Mouse (Mus musculus): ENCODE results near the gene Gm3854. TPM values are rescaled to one million over a fixed set of nuclear protein-coding genes. Genes with fewer than 3 reads are reported as not detected.

Gene Gm3854
- 1.7 TPM for polyA plus RNA-seq (2014; fragmentation: Illumina TruSeq; extraction: RNeasy Lipid Tissue Mini Kit (QIAGEN cat#74804))

GRCm38 (mm10) chr7:6343501-6344071, at the start of gene Gm3854:
Gene Gm3854, plus strand, starts transcription at chr7:6343759.

DNA sequence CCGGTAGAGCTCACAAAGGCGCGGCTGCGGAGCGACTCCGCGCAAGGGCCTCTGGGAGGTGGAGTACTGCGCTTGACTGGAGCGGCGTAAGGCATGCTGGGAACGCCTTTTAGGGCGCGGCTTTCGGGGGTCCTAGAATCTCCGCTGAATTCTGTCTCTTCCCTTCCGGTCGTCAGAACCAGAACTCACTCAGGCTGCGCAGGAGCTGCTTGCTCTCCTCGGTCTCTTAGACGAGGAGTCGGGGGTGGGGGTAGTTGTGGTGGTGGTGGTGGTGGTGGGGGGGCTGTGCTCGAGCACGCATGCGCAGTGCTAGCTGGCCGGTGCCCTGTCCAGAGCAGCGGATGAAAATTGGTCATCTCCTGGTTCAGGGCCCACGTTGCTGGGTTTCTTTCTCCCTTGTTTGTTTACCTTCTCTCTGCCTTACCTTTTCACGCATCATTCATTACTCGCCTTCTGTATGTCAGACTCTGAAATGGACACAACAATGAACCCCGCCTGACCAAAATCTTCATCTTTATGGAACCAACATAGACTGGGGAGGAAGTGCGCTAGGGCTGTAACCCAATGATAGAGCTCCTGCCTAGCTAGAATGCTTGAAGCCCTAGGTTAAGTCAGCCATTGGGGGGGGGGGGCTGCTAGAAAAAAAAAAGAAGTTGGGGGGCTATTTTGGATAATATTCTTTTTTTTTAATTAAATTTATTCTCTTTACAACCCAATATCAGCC, 12.2 kb upstream of the Gm3854 start, which contains the start of gene Zfp583:
Zfp583 (minus strand) TSS at position 53 of the 724 bp plus-strand sequence.

GRCm38 (mm10) chr7:6363047-6363488, 19.5 kb downstream of the Gm3854 start, which contains the start of gene Zfp78:
Gene Zfp78, plus strand, starts transcription at chr7:6363280.

GRCm38 (mm10) chr7:6383044-6383455, 39.5 kb downstream of the Gm3854 start, which contains the start of gene Zfp28:
Gene Zfp28, plus strand, starts transcription at chr7:6383295.

GRCm38 (mm10) chr7:6397996-6398975, 54.7 kb downstream of the Gm3854 start, which contains the start of gene Smim17:
Gene Smim17, plus strand, starts transcription at chr7:6398715.

Other genes starting within 250 kb of the Gm3854 start
- gene Zfp787, start 187.8 kb upstream of the Gm3854 start, polyA plus RNA-seq (2014; fragmentation: Illumina TruSeq; extraction: RNeasy Lipid Tissue Mini Kit (QIAGEN cat#74804)): 7.2 TPM
- gene Zfp444, start 171.5 kb upstream of the Gm3854 start, polyA plus RNA-seq (2014; fragmentation: Illumina TruSeq; extraction: RNeasy Lipid Tissue Mini Kit (QIAGEN cat#74804)): 7.1 TPM
- not detected for gene Galp, start 146.7 kb upstream of the Gm3854 start, polyA plus RNA-seq (2014; fragmentation: Illumina TruSeq; extraction: RNeasy Lipid Tissue Mini Kit (QIAGEN cat#74804))
- gene Zscan5b, start 121.5 kb upstream of the Gm3854 start, polyA plus RNA-seq (2014; fragmentation: Illumina TruSeq; extraction: RNeasy Lipid Tissue Mini Kit (QIAGEN cat#74804)): not detected
- gene Epp13, start 91.0 kb upstream of the Gm3854 start, polyA plus RNA-seq (2014; fragmentation: Illumina TruSeq; extraction: RNeasy Lipid Tissue Mini Kit (QIAGEN cat#74804)): 0.54 TPM
- 19.4 TPM for gene Zfp667, start 57.2 kb upstream of the Gm3854 start, polyA plus RNA-seq (2014; fragmentation: Illumina TruSeq; extraction: RNeasy Lipid Tissue Mini Kit (QIAGEN cat#74804))
- 18.5 TPM for gene Zfp583, start 12.5 kb upstream of the Gm3854 start, polyA plus RNA-seq (2014; fragmentation: Illumina TruSeq; extraction: RNeasy Lipid Tissue Mini Kit (QIAGEN cat#74804))
- gene Zfp78, start 19.5 kb downstream of the Gm3854 start, polyA plus RNA-seq (2014; fragmentation: Illumina TruSeq; extraction: RNeasy Lipid Tissue Mini Kit (QIAGEN cat#74804)): 7.6 TPM
- gene Zfp28, start 39.5 kb downstream of the Gm3854 start, polyA plus RNA-seq (2014; fragmentation: Illumina TruSeq; extraction: RNeasy Lipid Tissue Mini Kit (QIAGEN cat#74804)): 10.3 TPM
- gene Smim17, start 55.0 kb downstream of the Gm3854 start, polyA plus RNA-seq (2014; fragmentation: Illumina TruSeq; extraction: RNeasy Lipid Tissue Mini Kit (QIAGEN cat#74804)): not detected
- gene Gm20715, start 66.5 kb downstream of the Gm3854 start, polyA plus RNA-seq (2014; fragmentation: Illumina TruSeq; extraction: RNeasy Lipid Tissue Mini Kit (QIAGEN cat#74804)): not detected
- gene Olfr1344, start 94.9 kb downstream of the Gm3854 start, polyA plus RNA-seq (2014; fragmentation: Illumina TruSeq; extraction: RNeasy Lipid Tissue Mini Kit (QIAGEN cat#74804)): not detected
- gene Olfr1336, start 112.4 kb downstream of the Gm3854 start, polyA plus RNA-seq (2014; fragmentation: Illumina TruSeq; extraction: RNeasy Lipid Tissue Mini Kit (QIAGEN cat#74804)): not detected
- gene Olfr1346, start 123.3 kb downstream of the Gm3854 start, polyA plus RNA-seq (2014; fragmentation: Illumina TruSeq; extraction: RNeasy Lipid Tissue Mini Kit (QIAGEN cat#74804)): not detected
- gene Olfr5, start 143.2 kb downstream of the Gm3854 start, polyA plus RNA-seq (2014; fragmentation: Illumina TruSeq; extraction: RNeasy Lipid Tissue Mini Kit (QIAGEN cat#74804)): not detected
- not detected for gene Olfr1347, start 156.0 kb downstream of the Gm3854 start, polyA plus RNA-seq (2014; fragmentation: Illumina TruSeq; extraction: RNeasy Lipid Tissue Mini Kit (QIAGEN cat#74804))
- not detected for gene Olfr1348, start 165.0 kb downstream of the Gm3854 start, polyA plus RNA-seq (2014; fragmentation: Illumina TruSeq; extraction: RNeasy Lipid Tissue Mini Kit (QIAGEN cat#74804))
- gene Olfr1349, start 179.2 kb downstream of the Gm3854 start, polyA plus RNA-seq (2014; fragmentation: Illumina TruSeq; extraction: RNeasy Lipid Tissue Mini Kit (QIAGEN cat#74804)): not detected
- not detected for gene Olfr1350, start 221.1 kb downstream of the Gm3854 start, polyA plus RNA-seq (2014; fragmentation: Illumina TruSeq; extraction: RNeasy Lipid Tissue Mini Kit (QIAGEN cat#74804))

All from ovary, adult 10 weeks (tissue).